Mouse (Mus musculus) midbrain, embryonic 11.5 days (tissue): ENCODE results near the gene Mapkap1. TPM values are rescaled to one million over a fixed set of nuclear protein-coding genes. Genes with fewer than 3 reads are reported as not detected.
A peak's percentile ranks its signal among the peaks of the same experiment; 100 is the strongest.

Source experiments
- ATAC-seq: fragments of 200-750 bp; cut with Nextera tagmentation; 2 replicates; pipeline ENCODE4 v1.8.0; 2017; ENCODE audit warnings: moderate TSS enrichment, moderate library complexity; ENCODE audit not compliant: low FRiP score
- DNase-seq: peaks from one replicate; pipeline ENCODE4 v3.0.0; 2015; ENCODE audit warnings: low spot score; ENCODE audit errors: missing footprints
- H3K27ac ChIP-seq: fragments of 300-500 bp; sonication (generic); 2 replicates; pipeline ENCODE4 v1.5.1; 2014; ENCODE audit warnings: low read depth, low read length
- H3K27me3 ChIP-seq: fragments of 300-500 bp; sonication (generic); 2 replicates; pipeline ENCODE4 v1.6.1; 2014; ENCODE audit warnings: mild to moderate bottlenecking, low read length, moderate library complexity, mixed read lengths; ENCODE audit not compliant: control insufficient read depth, insufficient read depth
- H3K36me3 ChIP-seq: fragments of 300-500 bp; sonication (generic); 2 replicates; pipeline ENCODE4 v1.6.1; 2014; ENCODE audit warnings: mild to moderate bottlenecking, low read length, moderate library complexity, mixed read lengths; ENCODE audit not compliant: control insufficient read depth, insufficient read depth
- H3K4me1 ChIP-seq: fragments of 300-500 bp; sonication (generic); 2 replicates; pipeline ENCODE4 v1.6.1; 2014; ENCODE audit warnings: low read length; ENCODE audit not compliant: control insufficient read depth, insufficient read depth
- H3K4me2 ChIP-seq: fragments of 300-500 bp; sonication (generic); 2 replicates; pipeline ENCODE4 v1.6.1; 2014; ENCODE audit warnings: mild to moderate bottlenecking, moderate library complexity
- H3K4me3 ChIP-seq: fragments of 300-500 bp; sonication (generic); 2 replicates; pipeline ENCODE4 v1.5.1; 2014; ENCODE audit warnings: low read depth, low read length
- H3K9ac ChIP-seq: fragments of 300-500 bp; sonication (generic); 2 replicates; pipeline ENCODE4 v1.6.1; 2014; ENCODE audit warnings: low read length
- H3K9me3 ChIP-seq: fragments of 300-500 bp; sonication (generic); 2 replicates; pipeline ENCODE4 v1.6.1; 2016; ENCODE audit warnings: low read length; ENCODE audit not compliant: control insufficient read depth
- WGBS: fragments of 180-500 bp; shearing (Covaris S2); extraction: QIAGEN DNeasy Blood & Tissue Kit; methylation state at CpG from one replicate; pipeline ENCODE4 v1.1.7; 2014; 5-methylcytosine and 5-hydroxymethylcytosine counted together
- polyA plus RNA-seq: library from polyadenylated mRNA; unstranded; fragments of >200 nt; fragmentation: Nextera tagmentation; extraction: Ambion mirVana; gene quantifications from 2 replicates; pipeline ENCODE4 v1.2.1, GENCODE M21; 2014

The Mapkap1 gene
- polyA plus RNA-seq, 1 experiment from 2014 or later = 98.4 TPM

- Histone ChIP-seq H3K36me3 (no peaks in the 10 kb centered on the region), H3K9me3 (no peaks in the 10 kb centered on the region), H3K27ac (peak overlapping the region; percentile 30; the same call in 1 of the 2 replicates), H3K4me3 (no peak overlapping the region), H3K27me3 (no peaks in the 10 kb centered on the region; the same call in 1 of the 2 replicates), H3K9ac (no peak overlapping the region; the same call in 1 of the 2 replicates), H3K4me1 (peaks cover 39% of the 10 kb centered on the region), H3K4me2 (no peak overlapping the region)
- 11% methylated on average over 7 of the region's 7 CpGs for WGBS
- peak; percentile 91 for DNase-seq
- ATAC-seq = no peak
These were observed 194.2 kb downstream of the Mapkap1 start for GRCm38 (mm10) chr2:34600734-34601133.

GRCm38 (mm10) chr2:34602111-34602541 lies 195.6 kb downstream of the Mapkap1 start:
- H3K9me3 ChIP-seq = no peaks in the 10 kb centered on the region
- 13% methylated on average over 8 of the region's 8 CpGs for WGBS
- peak; percentile 68; the same call in 1 of the 2 replicates for ATAC-seq
- H3K4me3 ChIP-seq = no peak overlapping the region
- H3K4me1 ChIP-seq = peaks cover 39% of the 10 kb centered on the region
- no peak overlapping the region for H3K4me2 ChIP-seq
- no peak overlapping the region for H3K27ac ChIP-seq
- peaks cover 2% of the 10 kb centered on the region; the same call in 1 of the 2 replicates for H3K36me3 ChIP-seq
- no peaks in the 10 kb centered on the region; the same call in 1 of the 2 replicates for H3K27me3 ChIP-seq
- no peak for DNase-seq
- H3K9ac ChIP-seq = no peak overlapping the region

- no peak overlapping the region for H3K4me3 ChIP-seq
- H3K27me3 ChIP-seq = no peaks in the 10 kb centered on the region; the same call in 1 of the 2 replicates
- no peaks in the 10 kb centered on the region for H3K9me3 ChIP-seq
- WGBS = 73% methylated on average over 3 of the region's 3 CpGs
- peaks cover 2% of the 10 kb centered on the region; the same call in 1 of the 2 replicates for H3K36me3 ChIP-seq
- H3K9ac ChIP-seq = no peak overlapping the region
- H3K4me2 ChIP-seq = no peak overlapping the region
- H3K27ac ChIP-seq = no peak overlapping the region; the same call in 1 of the 2 replicates
- DNase-seq (no peak), ATAC-seq (no peak)
- H3K4me1 ChIP-seq = peaks cover 39% of the 10 kb centered on the region
These were observed 196.3 kb downstream of the Mapkap1 start for GRCm38 (mm10) chr2:34602896-34603295.

- H3K36me3 ChIP-seq = peaks cover 2% of the 10 kb centered on the region; the same call in 1 of the 2 replicates
- no peak overlapping the region for H3K9ac ChIP-seq
- no peak overlapping the region for H3K4me2 ChIP-seq
- H3K27me3 ChIP-seq = no peaks in the 10 kb centered on the region; the same call in 1 of the 2 replicates
- no peak overlapping the region for H3K4me3 ChIP-seq
- DNase-seq (no peak), ATAC-seq (no peak)
- WGBS = 59% methylated on average over 14 of the region's 14 CpGs
- no peaks in the 10 kb centered on the region for H3K9me3 ChIP-seq
- no peak overlapping the region for H3K27ac ChIP-seq
- H3K4me1 ChIP-seq = peaks cover 39% of the 10 kb centered on the region
These were observed 197.2 kb downstream of the Mapkap1 start for GRCm38 (mm10) chr2:34603653-34604214.

- no peaks in the 10 kb centered on the region for H3K9me3 ChIP-seq
- DNase-seq (no peak), ATAC-seq (no peak)
- H3K36me3 ChIP-seq = peaks cover 2% of the 10 kb centered on the region; the same call in 1 of the 2 replicates
- H3K4me2 ChIP-seq = no peak overlapping the region
- H3K4me3 ChIP-seq = no peak overlapping the region
- no peak overlapping the region for H3K9ac ChIP-seq
- H3K27ac ChIP-seq = no peak overlapping the region
- WGBS = 61% methylated on average over 3 of the region's 3 CpGs
- no peaks in the 10 kb centered on the region for H3K27me3 ChIP-seq
- H3K4me1 ChIP-seq = peaks cover 33% of the 10 kb centered on the region
These were observed 198.5 kb downstream of the Mapkap1 start for GRCm38 (mm10) chr2:34605040-34605439.

GRCm38 (mm10) chr2:34608917-34609316 lies 202.3 kb downstream of the Mapkap1 start:
- no peaks in the 10 kb centered on the region for H3K27me3 ChIP-seq
- DNase-seq (no peak), ATAC-seq (no peak)
- H3K4me1 ChIP-seq = peaks cover under 1% of the 10 kb centered on the region; the same call in 1 of the 2 replicates
- H3K4me3 ChIP-seq = no peak overlapping the region
- H3K9ac ChIP-seq = no peak overlapping the region
- 62% methylated on average over 3 of the region's 3 CpGs for WGBS
- H3K4me2 ChIP-seq = no peak overlapping the region
- H3K27ac ChIP-seq = no peak overlapping the region
- H3K9me3 ChIP-seq = no peaks in the 10 kb centered on the region
- H3K36me3 ChIP-seq = peaks cover 2% of the 10 kb centered on the region; the same call in 1 of the 2 replicates

- Histone ChIP-seq H3K27ac (no peak overlapping the region), H3K4me3 (no peak overlapping the region), H3K36me3 (peaks cover 2% of the 10 kb centered on the region; the same call in 1 of the 2 replicates), H3K27me3 (no peaks in the 10 kb centered on the region), H3K4me1 (no peaks in the 10 kb centered on the region), H3K9me3 (no peaks in the 10 kb centered on the region), H3K4me2 (no peak overlapping the region), H3K9ac (no peak overlapping the region)
- DNase-seq (no peak), ATAC-seq (no peak)
- WGBS = 91% methylated on average over 4 of the region's 4 CpGs
These were observed 202.9 kb downstream of the Mapkap1 start for GRCm38 (mm10) chr2:34609516-34609915.

GRCm38 (mm10) chr2:34620778-34621415 lies 214.3 kb downstream of the Mapkap1 start:
- H3K9ac ChIP-seq = no peak overlapping the region
- no peak overlapping the region for H3K27ac ChIP-seq
- no peak for DNase-seq
- 86% methylated on average over 10 of the region's 10 CpGs for WGBS
- ATAC-seq = no peak
- no peak overlapping the region for H3K4me3 ChIP-seq
- H3K4me2 ChIP-seq = no peak overlapping the region
- no peaks in the 10 kb centered on the region for H3K36me3 ChIP-seq
- H3K9me3 ChIP-seq = no peaks in the 10 kb centered on the region
- no peaks in the 10 kb centered on the region for H3K27me3 ChIP-seq
- H3K4me1 ChIP-seq = no peaks in the 10 kb centered on the region

- no peaks in the 10 kb centered on the region for H3K9me3 ChIP-seq
- ATAC-seq (no peak), DNase-seq (no peak)
- H3K9ac ChIP-seq = no peak overlapping the region
- H3K4me2 ChIP-seq = no peak overlapping the region
- no peaks in the 10 kb centered on the region for H3K4me1 ChIP-seq
- H3K4me3 ChIP-seq = no peak overlapping the region
- 96% methylated on average over 8 of the region's 8 CpGs for WGBS
- H3K36me3 ChIP-seq = no peaks in the 10 kb centered on the region
- no peak overlapping the region for H3K27ac ChIP-seq
- H3K27me3 ChIP-seq = no peaks in the 10 kb centered on the region
These were observed 214.9 kb downstream of the Mapkap1 start for GRCm38 (mm10) chr2:34621485-34621884.
